Mouse (Mus musculus): Measurements from ENCODE around the gene Lgalsl. TPM values are rescaled to one million over a fixed set of nuclear protein-coding genes. Genes with fewer than 3 reads are reported as not detected.
A peak's percentile ranks its signal among the peaks of the same experiment; 100 is the strongest.

Lgalsl gene
- polyA plus RNA-seq, 1 experiment from 2014 or later, result 38.8 TPM

DNA sequence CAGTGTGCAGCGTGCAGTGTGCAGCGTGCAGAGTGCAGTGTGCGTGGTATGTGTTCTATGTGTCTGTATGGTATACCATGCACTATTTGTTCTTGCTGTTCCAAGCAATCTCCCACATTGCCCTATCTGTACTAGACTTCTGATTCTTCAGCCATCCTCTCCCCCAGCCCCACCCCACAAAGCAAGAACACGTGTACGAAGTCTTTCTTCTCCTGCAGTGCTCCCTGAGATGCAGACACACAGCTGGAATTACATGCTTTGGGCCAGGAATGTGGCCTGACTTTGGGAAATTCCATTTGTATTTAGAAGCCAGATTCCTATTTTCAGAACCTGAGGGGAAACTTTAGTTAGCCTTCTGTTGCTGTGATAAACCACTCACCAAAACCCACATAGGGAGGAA lies 18.5 kb upstream of the Lgalsl start:
- Histone ChIP-seq H3K9me3 (replicated peaks; ENCODE audit: control insufficient read depth, low read length) (no peaks in the 10 kb centered on the region), H3K36me3 (replicated peaks; ENCODE audit: control insufficient read depth, insufficient read depth, low read depth, low read length) (no peaks in the 10 kb centered on the region), H3K4me1 (ENCODE audit: control insufficient read depth, insufficient read depth, low read length) (no peaks in the 10 kb centered on the region), H3K27me3 (ENCODE audit: control insufficient read depth, insufficient read depth, low read length) (no peaks in the 10 kb centered on the region), H3K4me3 (ENCODE audit: low read depth, low read length) (no peak overlapping the region), H3K27ac (replicated peaks; ENCODE audit: low read depth, low read length) (no peak overlapping the region), H3K9ac (replicated peaks; ENCODE audit: low read length) (no peak overlapping the region), H3K4me2 (ENCODE audit: low read depth, low read length) (no peak overlapping the region)
- no peak for ATAC-seq (replicated peaks; ENCODE audit: insufficient number of reproducible peaks, low FRiP score, low TSS enrichment, low read depth)
- DNase-seq (ENCODE audit: low spot score), result no peak
- WGBS, result 76% methylated on average over 5 of the region's 5 CpGs

DNA sequence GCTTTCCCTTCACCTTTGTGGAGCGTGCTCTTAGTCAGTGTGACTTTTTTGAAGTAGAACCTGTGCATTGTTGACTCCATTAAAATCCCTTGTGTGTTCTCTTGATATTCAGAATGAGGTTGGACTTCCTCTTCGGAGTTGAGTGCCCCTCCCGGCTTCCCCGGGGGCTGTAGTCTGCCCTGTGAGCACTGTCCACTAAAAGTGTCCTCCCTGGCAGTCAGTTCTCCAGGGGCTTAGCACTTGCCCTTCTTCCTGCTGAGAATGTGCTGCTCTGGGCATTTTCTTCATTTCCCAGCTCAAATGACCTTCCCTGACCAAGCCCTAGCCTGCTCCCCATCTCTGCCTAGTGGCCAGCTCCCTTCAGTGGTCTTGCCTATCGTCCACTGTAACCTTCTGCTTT lies 6.5 kb upstream of the Lgalsl start:
- 83% methylated on average over 5 of the region's 5 CpGs for WGBS
- Histone ChIP-seq H3K4me3 (ENCODE audit: low read depth, low read length) (no peak overlapping the region), H3K9me3 (replicated peaks; ENCODE audit: control insufficient read depth, low read length) (no peaks in the 10 kb centered on the region), H3K9ac (replicated peaks; ENCODE audit: low read length) (no peak overlapping the region), H3K36me3 (replicated peaks; ENCODE audit: control insufficient read depth, insufficient read depth, low read depth, low read length) (no peaks in the 10 kb centered on the region), H3K4me2 (ENCODE audit: low read depth, low read length) (no peak overlapping the region), H3K4me1 (ENCODE audit: control insufficient read depth, insufficient read depth, low read length) (no peaks in the 10 kb centered on the region), H3K27ac (replicated peaks; ENCODE audit: low read depth, low read length) (no peak overlapping the region), H3K27me3 (ENCODE audit: control insufficient read depth, insufficient read depth, low read length) (no peaks in the 10 kb centered on the region)
- no peak for DNase-seq (ENCODE audit: low spot score)
- no peak for ATAC-seq (replicated peaks; ENCODE audit: insufficient number of reproducible peaks, low FRiP score, low TSS enrichment, low read depth)

DNA sequence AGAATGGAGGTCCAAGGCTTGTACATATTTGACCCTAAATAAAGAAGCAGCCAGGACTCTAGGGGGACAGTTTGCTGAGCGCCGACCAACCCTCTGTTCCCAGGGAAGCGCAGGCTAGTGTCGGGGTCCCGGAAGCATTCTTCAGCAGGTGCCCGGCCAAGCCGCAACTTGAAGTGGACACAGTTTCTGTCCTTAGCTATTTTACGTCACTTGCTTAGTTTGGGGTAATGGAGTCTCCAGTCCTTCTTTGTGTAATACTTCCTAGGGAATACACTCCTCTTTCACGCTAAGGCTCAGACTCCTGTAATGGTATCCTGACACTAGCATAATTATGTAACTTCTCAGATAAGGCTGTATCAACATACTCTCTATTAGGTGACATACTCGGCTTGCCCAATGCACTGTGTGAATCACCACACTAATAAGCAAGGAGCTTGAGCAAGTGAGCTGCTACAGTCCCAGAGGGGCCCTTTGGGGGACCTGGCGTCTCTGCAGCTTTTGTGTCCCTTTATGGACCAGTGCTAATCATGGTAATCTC lies 813 bp upstream of the Lgalsl start:
- Histone ChIP-seq H3K4me2 (ENCODE audit: low read depth, low read length) (peak overlapping the region; percentile 91), H3K9ac (replicated peaks; ENCODE audit: low read length) (peak overlapping the region; percentile 90), H3K9me3 (replicated peaks; ENCODE audit: control insufficient read depth, low read length) (no peaks in the 10 kb centered on the region), H3K27me3 (ENCODE audit: control insufficient read depth, insufficient read depth, low read length) (peaks cover 2% of the 10 kb centered on the region; the same call in 1 of the 2 replicates), H3K4me1 (ENCODE audit: control insufficient read depth, insufficient read depth, low read length) (no peaks in the 10 kb centered on the region), H3K36me3 (replicated peaks; ENCODE audit: control insufficient read depth, insufficient read depth, low read depth, low read length) (no peaks in the 10 kb centered on the region), H3K4me3 (ENCODE audit: low read depth, low read length) (peak overlapping the region; percentile 90), H3K27ac (replicated peaks; ENCODE audit: low read depth, low read length) (no peak overlapping the region)
- DNase-seq (ENCODE audit: low spot score), result no peak
- ATAC-seq (replicated peaks; ENCODE audit: insufficient number of reproducible peaks, low FRiP score, low TSS enrichment, low read depth), result no peak
- WGBS, result 23% methylated on average over 11 of the region's 11 CpGs

DNA sequence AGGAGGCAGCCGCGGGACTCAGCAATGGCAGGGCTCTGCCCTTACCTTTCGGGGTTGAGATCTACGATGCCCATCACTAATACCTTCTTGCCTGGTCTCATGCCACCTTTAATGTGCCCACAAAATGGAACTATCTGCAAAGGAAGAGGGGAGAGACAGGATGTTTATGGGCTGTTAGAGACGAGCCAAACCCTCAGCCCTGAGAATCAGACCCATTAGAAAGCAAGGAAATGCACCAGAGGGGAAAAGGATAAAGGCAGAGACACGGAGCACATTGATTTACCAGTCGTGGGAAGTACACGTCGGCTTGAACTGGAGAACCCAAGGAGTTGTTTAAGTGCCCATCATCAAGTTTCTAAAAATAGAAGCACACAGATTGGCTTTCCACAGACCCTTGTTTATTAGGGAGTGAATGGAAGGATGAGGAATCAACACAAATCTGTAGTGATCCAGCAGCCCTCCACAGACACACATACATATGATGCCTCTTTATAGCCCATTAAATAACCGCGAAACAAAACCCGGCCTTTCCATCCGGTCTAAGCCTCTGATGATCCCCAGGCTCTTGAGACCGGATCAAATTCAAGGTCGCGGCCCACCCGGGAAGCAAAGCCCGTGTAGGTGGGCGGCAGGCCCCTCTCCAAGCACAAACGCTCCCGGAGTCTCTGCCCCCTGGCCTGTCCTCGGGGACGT lies 717 bp downstream of the Lgalsl start:
- H3K9ac ChIP-seq (replicated peaks; ENCODE audit: low read length), result peak overlapping the region; percentile 90
- peaks cover 2% of the 10 kb centered on the region; the same call in 1 of the 2 replicates for H3K27me3 ChIP-seq (ENCODE audit: control insufficient read depth, insufficient read depth, low read length)
- DNase-seq (ENCODE audit: low spot score) (peak; percentile 60), ATAC-seq (replicated peaks; ENCODE audit: insufficient number of reproducible peaks, low FRiP score, low TSS enrichment, low read depth) (no peak; the same call in none of the 2 replicates)
- 15% methylated on average over 23 of the region's 23 CpGs for WGBS
- peak overlapping the region; percentile 65 for H3K27ac ChIP-seq (replicated peaks; ENCODE audit: low read depth, low read length)
- no peaks in the 10 kb centered on the region for H3K4me1 ChIP-seq (ENCODE audit: control insufficient read depth, insufficient read depth, low read length)
- H3K36me3 ChIP-seq (replicated peaks; ENCODE audit: control insufficient read depth, insufficient read depth, low read depth, low read length), result no peaks in the 10 kb centered on the region
- no peaks in the 10 kb centered on the region for H3K9me3 ChIP-seq (replicated peaks; ENCODE audit: control insufficient read depth, low read length)
- peak overlapping the region; percentile 91 for H3K4me2 ChIP-seq (ENCODE audit: low read depth, low read length)
- peak overlapping the region; percentile 90 for H3K4me3 ChIP-seq (ENCODE audit: low read depth, low read length)

DNA sequence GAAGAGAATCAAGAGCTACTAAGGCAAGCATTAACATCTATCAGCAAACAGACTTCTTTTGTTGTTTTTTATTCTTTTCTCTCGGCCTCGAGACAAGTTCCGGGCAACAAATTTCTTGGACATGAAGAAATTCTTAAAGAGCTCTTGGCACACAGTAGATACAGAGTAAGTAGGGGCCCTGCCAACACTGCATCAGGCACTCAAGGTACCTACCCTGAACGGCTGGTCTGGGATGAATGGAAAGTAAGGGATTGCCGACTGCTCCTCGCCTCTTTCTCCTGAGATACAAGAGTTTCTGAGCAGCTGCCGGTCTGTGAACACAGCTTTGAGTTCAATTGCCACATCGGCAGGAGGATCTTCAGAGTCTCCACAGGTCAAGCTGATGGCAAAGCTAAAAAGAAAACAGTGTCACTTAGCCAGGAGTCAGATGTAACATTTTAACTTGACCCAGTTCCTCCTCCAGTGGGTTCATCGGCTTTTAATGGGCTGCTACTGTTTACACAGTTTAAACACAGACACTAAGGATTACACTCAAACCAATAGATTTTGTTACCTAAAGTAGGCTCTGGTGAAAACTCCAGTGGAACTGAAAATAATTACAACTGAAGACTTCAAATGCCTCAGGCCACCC lies 1.7 kb downstream of the Lgalsl start:
- Histone ChIP-seq H3K4me2 (ENCODE audit: low read depth, low read length) (no peak overlapping the region), H3K27me3 (ENCODE audit: control insufficient read depth, insufficient read depth, low read length) (peaks cover 2% of the 10 kb centered on the region; the same call in 1 of the 2 replicates), H3K36me3 (replicated peaks; ENCODE audit: control insufficient read depth, insufficient read depth, low read depth, low read length) (no peaks in the 10 kb centered on the region), H3K4me1 (ENCODE audit: control insufficient read depth, insufficient read depth, low read length) (no peaks in the 10 kb centered on the region), H3K9me3 (replicated peaks; ENCODE audit: control insufficient read depth, low read length) (no peaks in the 10 kb centered on the region), H3K9ac (replicated peaks; ENCODE audit: low read length) (no peak overlapping the region), H3K4me3 (ENCODE audit: low read depth, low read length) (no peak overlapping the region), H3K27ac (replicated peaks; ENCODE audit: low read depth, low read length) (no peak overlapping the region)
- no peak for ATAC-seq (replicated peaks; ENCODE audit: insufficient number of reproducible peaks, low FRiP score, low TSS enrichment, low read depth)
- WGBS, result 59% methylated on average over 9 of the region's 9 CpGs
- no peak for DNase-seq (ENCODE audit: low spot score)

DNA sequence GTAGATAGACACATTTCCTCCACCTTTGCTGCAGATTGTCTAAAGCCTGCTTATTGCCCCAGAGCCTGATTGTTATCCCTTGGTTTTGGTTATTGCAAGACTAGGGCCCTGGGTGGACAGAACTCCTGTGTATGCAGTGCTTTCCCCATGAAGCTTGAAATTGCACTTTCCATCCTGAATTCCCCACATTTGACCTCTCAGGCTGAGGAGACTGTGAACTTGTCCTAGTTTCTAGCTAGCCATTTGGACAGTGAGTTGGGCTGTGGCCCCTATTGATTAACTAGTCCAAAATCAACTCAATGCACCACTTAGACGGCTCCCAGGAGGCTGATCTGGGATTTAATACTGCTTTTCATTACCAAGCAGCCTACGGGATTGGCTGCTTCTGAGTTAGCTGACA lies 6.9 kb downstream of the Lgalsl start:
- 52% methylated on average over 2 of the region's 2 CpGs for WGBS
- H3K9me3 ChIP-seq (replicated peaks; ENCODE audit: control insufficient read depth, low read length), result no peaks in the 10 kb centered on the region
- peaks cover 3% of the 10 kb centered on the region for H3K4me1 ChIP-seq (ENCODE audit: control insufficient read depth, insufficient read depth, low read length)
- H3K9ac ChIP-seq (replicated peaks; ENCODE audit: low read length), result no peak overlapping the region
- no peak overlapping the region for H3K4me3 ChIP-seq (ENCODE audit: low read depth, low read length)
- H3K36me3 ChIP-seq (replicated peaks; ENCODE audit: control insufficient read depth, insufficient read depth, low read depth, low read length), result no peaks in the 10 kb centered on the region
- H3K4me2 ChIP-seq (ENCODE audit: low read depth, low read length), result no peak overlapping the region
- H3K27me3 ChIP-seq (ENCODE audit: control insufficient read depth, insufficient read depth, low read length), result no peaks in the 10 kb centered on the region
- DNase-seq (ENCODE audit: low spot score) (no peak), ATAC-seq (replicated peaks; ENCODE audit: insufficient number of reproducible peaks, low FRiP score, low TSS enrichment, low read depth) (no peak)
- no peak overlapping the region for H3K27ac ChIP-seq (replicated peaks; ENCODE audit: low read depth, low read length)

DNA sequence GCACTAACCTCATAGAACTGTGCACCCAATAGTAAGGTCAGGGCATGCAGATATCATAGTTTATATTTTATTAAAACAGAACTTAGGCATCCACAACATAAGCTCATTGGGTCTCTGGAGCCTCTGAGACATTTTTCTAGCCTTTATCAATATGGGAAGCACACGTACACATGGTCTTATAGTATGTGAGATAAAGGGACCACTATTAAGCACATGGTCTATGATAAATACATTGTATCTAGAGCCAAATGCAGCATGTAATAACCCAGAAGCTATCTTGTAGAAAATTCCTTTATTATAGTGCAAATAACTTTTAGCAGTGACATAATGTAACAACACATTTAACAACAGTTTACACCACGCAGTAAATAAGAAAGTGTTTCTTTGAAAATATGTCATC lies 7.6 kb downstream of the Lgalsl start:
- Histone ChIP-seq H3K36me3 (replicated peaks; ENCODE audit: control insufficient read depth, insufficient read depth, low read depth, low read length) (no peaks in the 10 kb centered on the region), H3K27me3 (ENCODE audit: control insufficient read depth, insufficient read depth, low read length) (no peaks in the 10 kb centered on the region), H3K4me2 (ENCODE audit: low read depth, low read length) (no peak overlapping the region), H3K4me3 (ENCODE audit: low read depth, low read length) (no peak overlapping the region), H3K4me1 (ENCODE audit: control insufficient read depth, insufficient read depth, low read length) (peaks cover 3% of the 10 kb centered on the region), H3K27ac (replicated peaks; ENCODE audit: low read depth, low read length) (no peak overlapping the region), H3K9me3 (replicated peaks; ENCODE audit: control insufficient read depth, low read length) (no peaks in the 10 kb centered on the region), H3K9ac (replicated peaks; ENCODE audit: low read length) (no peak overlapping the region)
- 91% methylated on average over 2 of the region's 2 CpGs for WGBS
- DNase-seq (ENCODE audit: low spot score) (no peak), ATAC-seq (replicated peaks; ENCODE audit: insufficient number of reproducible peaks, low FRiP score, low TSS enrichment, low read depth) (no peak)

DNA sequence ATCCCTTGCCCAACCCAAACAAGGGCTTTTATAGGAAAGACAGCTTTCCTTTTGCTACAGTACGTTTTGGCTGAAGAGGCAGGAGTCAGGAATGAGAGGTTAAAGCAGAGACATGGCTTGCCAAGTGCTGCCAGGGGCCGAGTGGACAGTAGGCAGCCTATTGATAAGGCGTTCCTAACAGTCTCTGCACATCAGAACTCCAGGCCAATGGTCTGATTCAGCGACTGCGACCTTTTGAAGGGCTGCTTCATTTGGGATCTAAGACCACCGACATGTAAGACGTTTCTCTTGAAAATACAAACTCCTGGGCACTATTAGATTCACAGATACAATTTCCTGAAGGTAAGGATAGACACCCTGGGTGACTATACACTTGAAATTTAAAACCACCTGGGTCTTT lies 9.5 kb downstream of the Lgalsl start:
- peaks cover 3% of the 10 kb centered on the region for H3K4me1 ChIP-seq (ENCODE audit: control insufficient read depth, insufficient read depth, low read length)
- ATAC-seq (replicated peaks; ENCODE audit: insufficient number of reproducible peaks, low FRiP score, low TSS enrichment, low read depth), result no peak
- no peak overlapping the region for H3K27ac ChIP-seq (replicated peaks; ENCODE audit: low read depth, low read length)
- no peak for DNase-seq (ENCODE audit: low spot score)
- WGBS, result 68% methylated on average over 7 of the region's 7 CpGs
- H3K4me2 ChIP-seq (ENCODE audit: low read depth, low read length), result no peak overlapping the region
- H3K9me3 ChIP-seq (replicated peaks; ENCODE audit: control insufficient read depth, low read length), result no peaks in the 10 kb centered on the region
- H3K27me3 ChIP-seq (ENCODE audit: control insufficient read depth, insufficient read depth, low read length), result no peaks in the 10 kb centered on the region
- H3K4me3 ChIP-seq (ENCODE audit: low read depth, low read length), result no peak overlapping the region
- H3K36me3 ChIP-seq (replicated peaks; ENCODE audit: control insufficient read depth, insufficient read depth, low read depth, low read length), result no peaks in the 10 kb centered on the region
- no peak overlapping the region for H3K9ac ChIP-seq (replicated peaks; ENCODE audit: low read length)

Data from embryonic facial prominence, embryonic 11.5 days (tissue).